Mouse (Mus musculus) WW6 (cell line): ENCODE results near the gene Cbs.

ENCODE experiments used
- DNase-seq: peaks from one replicate; pipeline ENCODE4 v3.0.0-alpha.2; 2013; ENCODE audit warnings: low read depth, low spot score

The Cbs gene

GRCm38 (mm10) chr17:31636942-31637811, at the start of gene Cbs:
Gene Cbs, minus strand, starts transcription at chr17:31637238.
- peak; percentile 48 for DNase-seq

GRCm38 (mm10) chr17:31686225-31686564, 49.2 kb upstream of the Cbs start:
- no peak for DNase-seq

DNA sequence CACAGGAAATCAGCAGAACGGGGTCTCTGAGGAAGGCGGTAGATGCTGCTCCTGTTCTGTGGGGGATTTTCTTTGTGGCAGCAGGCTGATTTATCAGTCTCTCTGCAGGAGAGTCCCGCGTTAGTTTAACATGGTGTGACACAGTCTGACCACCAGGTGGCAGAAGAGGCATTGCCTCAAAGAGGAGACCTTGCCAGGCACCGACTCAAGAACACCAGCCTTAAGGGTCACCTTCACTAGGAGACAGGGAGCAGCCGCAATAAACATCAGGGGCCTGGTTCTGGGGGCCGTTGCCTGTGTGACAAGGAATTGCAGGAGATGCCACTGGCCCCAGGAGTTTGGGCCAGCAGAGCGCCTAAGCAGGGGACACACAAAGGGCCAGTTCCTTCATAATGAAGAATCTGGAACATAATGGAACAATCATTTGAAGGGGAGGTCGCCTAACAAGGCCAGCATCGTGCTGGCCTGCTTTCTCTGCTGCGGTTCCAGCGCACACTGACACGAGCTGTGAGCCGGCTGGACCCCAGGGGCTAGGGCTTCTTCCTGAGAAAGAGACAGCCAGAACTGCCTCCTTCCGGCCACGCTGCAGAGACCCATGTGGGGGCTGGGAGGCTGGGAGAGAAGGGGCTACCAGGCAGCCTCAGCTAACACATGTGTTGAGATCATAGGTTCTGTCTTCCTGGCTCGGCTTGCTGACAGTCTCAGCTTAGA, 48.6 kb upstream of the Cbs start:
- DNase-seq, result peak; percentile 77

DNA sequence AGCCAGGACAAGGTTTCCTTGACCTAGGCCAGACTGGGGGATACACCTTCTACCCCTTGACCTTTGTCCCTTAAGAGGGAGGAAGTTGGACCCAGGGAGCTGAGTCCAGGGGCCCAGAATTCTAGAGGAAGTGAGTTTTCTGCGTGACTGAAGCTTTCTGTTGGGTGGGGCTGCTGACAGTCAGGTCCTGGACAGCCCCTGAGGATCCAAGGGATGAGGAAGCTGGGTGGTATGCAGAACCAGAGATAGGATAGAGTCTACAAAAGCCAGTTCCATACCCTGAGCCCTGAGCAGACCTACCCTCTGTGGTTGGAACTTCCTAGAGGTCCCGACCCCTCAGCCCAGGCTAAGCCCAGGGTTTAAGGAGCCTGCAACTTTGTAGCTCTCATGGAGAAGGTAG, 43.4 kb upstream of the Cbs start:
- no peak for DNase-seq

GRCm38 (mm10) chr17:31677507-31677906, 40.5 kb upstream of the Cbs start, which contains the start of gene Cryaa:
Gene Cryaa, plus strand, starts transcription at chr17:31677807.
- no peak for DNase-seq

DNA sequence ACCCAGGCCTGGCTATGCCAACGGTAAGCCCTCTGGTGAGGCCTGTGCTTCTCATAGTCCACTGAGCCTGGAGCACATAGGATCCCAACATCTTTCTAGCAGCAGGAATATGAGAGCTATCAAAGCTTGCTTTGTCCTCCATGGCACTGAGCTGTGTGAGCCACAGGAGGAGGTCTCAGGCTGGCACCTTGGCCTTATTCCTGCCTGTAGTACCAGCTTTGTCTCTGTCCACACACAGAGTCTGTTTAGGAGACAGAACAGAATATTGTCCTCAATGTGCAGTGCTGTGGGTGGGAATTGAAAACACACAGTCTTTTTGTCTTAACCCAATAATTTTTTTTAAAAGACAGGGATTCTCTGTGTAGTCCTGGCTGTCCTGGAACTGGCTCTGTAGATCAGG, 37.4 kb upstream of the Cbs start:
- no peak for DNase-seq

DNA sequence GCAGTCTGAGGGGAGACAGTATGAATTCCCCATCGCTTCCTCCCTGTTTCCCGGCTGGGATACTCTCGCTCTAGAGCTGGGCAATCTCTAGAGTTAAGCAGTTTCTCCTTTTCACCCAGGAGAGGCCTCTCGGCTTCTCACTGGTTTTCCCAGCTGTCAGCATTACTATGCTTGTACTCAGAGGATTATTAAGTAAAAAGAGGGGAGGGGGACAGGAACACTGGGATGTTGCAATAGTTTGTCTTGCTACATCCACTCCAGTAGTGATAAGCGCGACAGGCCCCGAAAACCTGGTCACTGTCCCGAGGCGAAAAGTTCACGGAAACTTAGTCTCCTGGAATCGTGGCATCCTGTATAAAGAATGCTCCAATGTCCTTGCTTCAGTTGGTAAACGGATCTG, 35.2 kb upstream of the Cbs start:
- no peak for DNase-seq

- DNase-seq, result no peak
These were observed 34.7 kb upstream of the Cbs start for GRCm38 (mm10) chr17:31671698-31672097.

- DNase-seq, result no peak
These were observed 33.1 kb upstream of the Cbs start for GRCm38 (mm10) chr17:31670163-31670562.

- DNase-seq, result no peak
These were observed 31.3 kb upstream of the Cbs start for GRCm38 (mm10) chr17:31668306-31668705.

DNA sequence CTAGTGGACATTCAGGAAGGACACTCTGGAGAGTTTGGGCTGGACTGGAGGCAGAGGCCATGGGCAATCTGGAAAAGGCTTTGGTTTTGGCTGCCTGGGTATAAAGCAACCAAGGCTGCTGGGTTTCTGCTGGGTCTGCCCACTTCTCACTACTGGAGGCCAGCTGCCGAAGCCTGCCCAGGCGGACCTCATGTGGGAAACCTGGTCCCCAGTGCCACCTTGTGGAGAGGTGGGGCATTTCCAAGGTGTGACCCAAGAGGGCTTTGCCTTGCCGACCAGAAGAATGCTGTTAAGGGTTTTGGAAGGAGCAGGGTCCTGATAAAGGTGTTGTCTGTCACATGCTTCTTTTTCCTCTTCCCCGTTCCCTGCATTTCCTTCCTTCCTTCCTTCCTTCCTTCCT, 27.7 kb upstream of the Cbs start:
- DNase-seq, result no peak

GRCm38 (mm10) chr17:31662855-31663254, 25.8 kb upstream of the Cbs start:
- DNase-seq, result no peak

DNA sequence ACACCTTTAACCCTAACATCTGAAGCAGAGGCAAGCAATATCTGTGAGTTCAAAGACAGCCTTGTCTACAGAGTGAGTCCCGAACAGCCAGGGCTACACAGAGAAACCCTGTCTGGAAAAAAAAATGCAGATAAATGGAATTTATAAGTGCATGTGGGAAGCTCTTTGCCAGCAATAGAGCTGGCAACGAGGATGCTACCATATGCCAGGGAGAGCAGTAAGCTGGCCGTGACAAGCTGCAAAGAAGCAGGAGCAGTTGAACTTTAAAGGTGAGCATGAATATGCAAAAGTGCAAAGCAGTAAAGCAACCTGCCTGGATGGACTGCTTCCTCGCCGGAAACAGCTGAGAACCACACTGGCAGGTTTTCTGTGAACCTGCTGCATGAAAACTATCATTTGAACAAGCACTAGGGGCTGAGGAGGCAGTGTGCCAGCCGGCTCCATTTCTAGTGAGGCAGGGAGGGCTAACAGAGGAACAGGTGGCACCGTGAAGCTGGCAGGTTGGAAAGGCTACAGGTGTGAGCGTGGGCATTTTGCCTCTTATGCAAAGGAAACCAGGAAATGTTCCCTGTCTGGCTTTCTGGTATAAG, 23.7 kb upstream of the Cbs start:
- DNase-seq, result no peak

DNA sequence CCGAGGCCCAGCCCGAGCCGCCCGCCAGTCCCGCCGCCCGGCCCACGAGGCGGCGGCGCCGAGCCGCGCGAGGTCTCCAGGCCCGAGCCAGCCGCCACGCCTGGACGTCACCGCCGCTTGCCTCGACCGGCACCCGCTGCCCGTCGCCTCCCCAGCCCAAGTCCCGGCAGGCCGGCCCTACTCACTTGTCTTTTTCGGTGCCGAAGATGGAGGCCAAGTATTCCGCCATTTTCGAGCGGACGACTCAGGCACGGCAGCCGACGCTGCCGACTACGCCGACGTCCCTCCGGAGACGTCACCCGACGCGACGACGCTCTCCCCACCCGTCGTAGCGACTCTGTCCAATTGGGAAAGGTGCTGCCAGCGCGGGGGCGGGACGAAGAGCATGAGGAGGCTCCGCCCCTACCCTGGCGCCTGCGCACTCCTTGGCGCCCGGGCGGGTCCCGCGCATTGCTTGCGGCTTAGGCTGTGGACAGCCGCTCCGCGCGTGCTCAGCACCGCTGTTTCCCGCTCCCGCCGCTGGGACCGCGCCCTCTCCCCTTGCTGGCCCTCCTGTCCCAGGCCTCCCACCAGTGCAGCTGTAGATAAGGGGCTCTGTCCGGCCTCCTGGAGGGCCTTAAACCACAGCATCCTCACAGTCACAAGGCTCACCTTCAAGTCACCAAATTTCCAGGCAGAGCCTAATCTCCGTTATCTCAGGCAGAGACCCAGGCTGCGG, 21.6 kb upstream of the Cbs start, which contains the start of gene U2af1:
U2af1 (minus strand) TSS at position 425 of the 718 bp plus-strand sequence.
- peak; percentile 97 for DNase-seq

DNA sequence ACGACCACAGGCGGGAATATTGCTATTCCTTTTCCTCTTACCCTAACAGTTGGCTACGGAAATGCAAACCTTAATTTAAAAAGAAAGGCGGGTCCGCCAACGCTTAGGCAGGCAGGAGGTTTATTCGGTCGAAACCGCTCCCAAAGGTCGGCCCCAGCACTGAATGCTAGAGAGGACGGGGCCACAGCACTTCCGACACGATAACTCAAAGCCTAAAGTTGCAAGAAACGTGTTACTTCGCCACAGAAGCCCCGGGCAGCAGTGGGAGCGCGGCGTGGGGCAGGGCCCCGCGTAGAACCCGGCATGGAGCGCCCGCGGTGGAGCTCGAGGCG, 21.1 kb upstream of the Cbs start:
- no peak for DNase-seq

DNA sequence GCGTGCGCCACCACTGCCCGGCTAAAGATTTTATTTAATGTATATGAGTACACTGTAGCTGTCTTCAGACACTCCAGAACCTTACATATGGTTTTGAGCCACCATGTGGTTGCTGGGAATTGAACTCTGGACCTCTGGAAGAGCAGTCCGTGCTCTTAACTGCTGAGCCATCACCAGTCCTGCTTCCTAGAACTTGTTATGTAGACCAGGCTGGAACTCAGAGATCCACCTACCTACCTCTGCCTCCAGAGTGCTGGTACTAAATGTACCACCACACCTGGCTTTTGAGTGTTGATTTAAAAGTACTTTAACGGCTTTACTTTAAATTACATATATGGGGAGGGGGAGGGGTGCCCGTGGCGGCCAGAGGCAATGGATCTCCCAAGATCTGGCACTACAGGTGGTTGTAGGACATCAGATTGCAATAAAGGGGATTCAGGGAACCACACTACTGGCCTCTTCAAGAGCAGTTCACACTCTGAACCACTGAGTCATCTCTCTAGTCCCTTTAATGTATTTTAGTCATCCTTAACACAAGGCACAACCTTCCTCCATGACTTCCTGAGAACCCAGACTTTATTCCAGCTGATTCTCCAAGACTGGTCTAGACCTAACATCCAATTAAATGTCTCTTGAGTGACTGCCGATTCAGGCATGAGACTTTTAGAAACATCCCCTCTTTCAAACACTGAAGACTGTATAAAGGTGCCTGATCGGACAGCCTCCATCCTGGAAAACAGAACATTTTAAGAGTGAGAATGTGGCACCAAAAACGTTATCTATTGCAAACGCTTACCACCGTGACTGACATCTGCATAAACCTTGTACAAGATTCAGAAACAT, 20.3 kb upstream of the Cbs start:
- no peak for DNase-seq

DNA sequence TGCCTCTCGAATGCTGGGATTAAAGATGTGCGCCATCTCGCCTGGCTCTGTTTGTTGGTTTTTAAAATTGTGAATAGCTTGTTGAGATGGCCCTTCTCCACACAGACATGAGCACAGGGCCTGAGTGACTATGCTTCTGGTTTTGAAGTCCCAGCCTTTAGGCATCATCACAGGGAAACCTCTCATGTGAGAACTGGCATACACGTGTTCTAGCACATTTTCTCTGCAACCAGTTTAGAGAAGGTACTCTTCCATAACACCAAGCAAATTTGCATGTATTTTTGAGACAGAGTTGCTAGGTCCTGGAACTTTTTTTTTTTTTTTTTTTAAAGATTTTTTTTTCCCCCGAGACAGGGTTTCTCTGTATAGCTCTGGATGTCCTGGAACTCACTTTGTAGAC, 19.6 kb upstream of the Cbs start:
- no peak for DNase-seq

GRCm38 (mm10) chr17:31655366-31655765, 18.3 kb upstream of the Cbs start:
- DNase-seq, result no peak

- DNase-seq, result no peak
These were observed 16.2 kb upstream of the Cbs start for GRCm38 (mm10) chr17:31653277-31653676.

GRCm38 (mm10) chr17:31652152-31652551, 15.1 kb upstream of the Cbs start:
- no peak for DNase-seq
